Mouse (Mus musculus) lung, embryonic 14.5 days (tissue): ENCODE data around the gene Acot7. TPM values are rescaled to one million over a fixed set of nuclear protein-coding genes. Genes with fewer than 3 reads are reported as not detected.

Experiments used
- ATAC-seq: fragments of 200-750 bp; cut with Nextera tagmentation; 2 replicates; pipeline ENCODE4 v1.8.0; 2017; ENCODE audit warnings: mild to moderate bottlenecking, moderate TSS enrichment, moderate library complexity; ENCODE audit not compliant: insufficient read depth
- DNase-seq: peaks from one replicate; pipeline ENCODE4 v3.0.0-alpha.2; 2015
- H3K27ac ChIP-seq: fragments of 300-500 bp; sonication (generic); 2 replicates; pipeline ENCODE4 v1.5.1; 2014; ENCODE audit warnings: low read depth, mild to moderate bottlenecking, moderate library complexity
- H3K27me3 ChIP-seq: fragments of 300-500 bp; sonication (generic); 2 replicates; pipeline ENCODE4 v1.6.1; 2014; ENCODE audit warnings: low read length, control low read depth; ENCODE audit not compliant: insufficient read depth
- H3K36me3 ChIP-seq: fragments of 300-500 bp; sonication (generic); 2 replicates; pipeline ENCODE4 v1.6.1; 2014; ENCODE audit warnings: control low read depth; ENCODE audit not compliant: insufficient read depth
- H3K4me1 ChIP-seq: fragments of 300-500 bp; sonication (generic); 2 replicates; pipeline ENCODE4 v1.6.1; 2014; ENCODE audit warnings: antibody characterized with exemption, control low read depth; ENCODE audit not compliant: insufficient read depth
- H3K4me2 ChIP-seq: fragments of 300-500 bp; sonication (generic); 2 replicates; pipeline ENCODE4 v1.6.1; 2014; ENCODE audit warnings: mild to moderate bottlenecking
- H3K4me3 ChIP-seq: fragments of 300-500 bp; sonication (generic); 2 replicates; pipeline ENCODE4 v1.5.1; 2014; ENCODE audit warnings: low read depth, low read length
- H3K9ac ChIP-seq: fragments of 300-500 bp; sonication (generic); 2 replicates; pipeline ENCODE4 v1.6.1; 2014
- H3K9me3 ChIP-seq: fragments of 300-500 bp; sonication (generic); 2 replicates; pipeline ENCODE4 v1.6.1; 2016; ENCODE audit warnings: low read depth, low read length, control low read depth
- CTCF ChIP-seq: IDR thresholded peaks from 2 replicates; pipeline ENCODE4 v1.5.1; 2016; ENCODE audit warnings: antibody characterized with exemption, low read depth
- WGBS: fragments of 180-500 bp; shearing (Covaris S2); extraction: QIAGEN DNeasy Blood & Tissue Kit; methylation state at CpG from one replicate; pipeline ENCODE4 v1.1.7; 2014; 5-methylcytosine and 5-hydroxymethylcytosine counted together
- polyA plus RNA-seq: library from polyadenylated mRNA; unstranded; fragments of >200 nt; fragmentation: Nextera tagmentation; extraction: Ambion mirVana; gene quantifications from 2 replicates; pipeline ENCODE4 v1.2.1, GENCODE M21; 2014

Acot7 gene
- polyA plus RNA-seq, 1 experiment from 2014 or later, result 55.8 TPM

GRCm38 (mm10) chr4:152260451-152260850 is 82.5 kb downstream of the Acot7 start:
- ATAC-seq (no peak), DNase-seq (no peak)
- Histone ChIP-seq H3K27me3 (no peaks in the 10 kb centered on the region), H3K4me2 (no peak overlapping the region), H3K27ac (no peak overlapping the region), H3K9me3 (no peaks in the 10 kb centered on the region), H3K9ac (no peak overlapping the region), H3K36me3 (0 out of 2 replicates have a peak, but pooled peaks cover 5% of the 10 kb centered on the region), H3K4me1 (peaks cover 5% of the 10 kb centered on the region; the same call in 1 of the 2 replicates), H3K4me3 (no peak overlapping the region)
- 92% methylated on average over 8 of the region's 8 CpGs for WGBS
- TF ChIP-seq CTCF, result no peak

GRCm38 (mm10) chr4:152262187-152262586 is 84.3 kb downstream of the Acot7 start:
- no peak for TF ChIP-seq CTCF
- ATAC-seq, result no peak

GRCm38 (mm10) chr4:152263089-152263488 is 85.2 kb downstream of the Acot7 start:
- Histone ChIP-seq H3K4me1 (peaks cover 8% of the 10 kb centered on the region; the same call in 1 of the 2 replicates), H3K4me3 (no peak overlapping the region), H3K27ac (peak overlapping the region; percentile 37), H3K36me3 (0 out of 2 replicates have a peak, but pooled peaks cover 5% of the 10 kb centered on the region), H3K9ac (no peak overlapping the region), H3K9me3 (no peaks in the 10 kb centered on the region), H3K4me2 (no peak overlapping the region), H3K27me3 (no peaks in the 10 kb centered on the region)
- TF ChIP-seq CTCF, result no peak
- 57% methylated on average over 9 of the region's 9 CpGs for WGBS
- ATAC-seq (no peak), DNase-seq (no peak)

More at GRCm38 (mm10) chr4:152262187-152262586, 84.3 kb downstream of the Acot7 start:
- Histone ChIP-seq H3K9me3 (no peaks in the 10 kb centered on the region), H3K27ac (peak overlapping the region; percentile 37; the same call in 1 of the 2 replicates), H3K4me1 (no peaks in the 10 kb centered on the region; the same call in 1 of the 2 replicates), H3K4me3 (no peak overlapping the region), H3K9ac (no peak overlapping the region), H3K4me2 (no peak overlapping the region), H3K27me3 (no peaks in the 10 kb centered on the region), H3K36me3 (0 out of 2 replicates have a peak, but pooled peaks cover 5% of the 10 kb centered on the region)
- no peak for DNase-seq
- 45% methylated on average over 9 of the region's 9 CpGs for WGBS

- ATAC-seq, result peak; percentile 73
- Histone ChIP-seq H3K9ac (no peak overlapping the region), H3K4me3 (no peak overlapping the region), H3K27ac (no peak overlapping the region), H3K36me3 (0 out of 2 replicates have a peak, but pooled peaks cover 5% of the 10 kb centered on the region), H3K4me1 (peaks cover 9% of the 10 kb centered on the region; the same call in 1 of the 2 replicates), H3K27me3 (no peaks in the 10 kb centered on the region), H3K9me3 (no peaks in the 10 kb centered on the region), H3K4me2 (0 out of 2 replicates have a peak overlapping the region, but pooled peaks have one; percentile 20)
- DNase-seq, result peak; percentile 71
- 31% methylated on average over 10 of the region's 10 CpGs for WGBS
- no peak for TF ChIP-seq CTCF
These were observed 85.7 kb downstream of the Acot7 start for GRCm38 (mm10) chr4:152263512-152264176.

- ATAC-seq (no peak; the same call in 1 of the 2 replicates), DNase-seq (no peak)
- no peak overlapping the region for H3K27ac ChIP-seq
- H3K9ac ChIP-seq, result no peak overlapping the region
- 0 out of 2 replicates have a peak overlapping the region, but pooled peaks have one; percentile 20 for H3K4me2 ChIP-seq
- WGBS, result 42% methylated on average over 4 of the region's 4 CpGs
- no peaks in the 10 kb centered on the region for H3K9me3 ChIP-seq
- H3K36me3 ChIP-seq, result 0 out of 2 replicates have a peak, but pooled peaks cover 5% of the 10 kb centered on the region
- no peak for TF ChIP-seq CTCF
- H3K27me3 ChIP-seq, result no peaks in the 10 kb centered on the region
- H3K4me1 ChIP-seq, result peaks cover 9% of the 10 kb centered on the region; the same call in 1 of the 2 replicates
- no peak overlapping the region for H3K4me3 ChIP-seq
These were observed 86.2 kb downstream of the Acot7 start for GRCm38 (mm10) chr4:152264177-152264530.

- no peak overlapping the region for H3K27ac ChIP-seq
- H3K4me1 ChIP-seq, result peaks cover 9% of the 10 kb centered on the region; the same call in 1 of the 2 replicates
- 85% methylated on average over 9 of the region's 9 CpGs for WGBS
- H3K27me3 ChIP-seq, result no peaks in the 10 kb centered on the region
- ATAC-seq (no peak), DNase-seq (no peak)
- H3K9me3 ChIP-seq, result no peaks in the 10 kb centered on the region
- H3K4me2 ChIP-seq, result no peak overlapping the region
- H3K36me3 ChIP-seq, result 0 out of 2 replicates have a peak, but pooled peaks cover 5% of the 10 kb centered on the region
- H3K4me3 ChIP-seq, result no peak overlapping the region
- H3K9ac ChIP-seq, result no peak overlapping the region
- peak; percentile 42 for TF ChIP-seq CTCF
These were observed 87.1 kb downstream of the Acot7 start for GRCm38 (mm10) chr4:152264867-152265568.

- no peak for ATAC-seq
- no peak for TF ChIP-seq CTCF
- no peaks in the 10 kb centered on the region for H3K27me3 ChIP-seq
- no peak overlapping the region for H3K9ac ChIP-seq
- no peaks in the 10 kb centered on the region for H3K36me3 ChIP-seq
- no peak overlapping the region for H3K4me3 ChIP-seq
- 45% methylated on average over 5 of the region's 5 CpGs for WGBS
- no peak overlapping the region for H3K27ac ChIP-seq
- no peaks in the 10 kb centered on the region for H3K9me3 ChIP-seq
- H3K4me2 ChIP-seq, result no peak overlapping the region
- peaks cover 9% of the 10 kb centered on the region; the same call in 1 of the 2 replicates for H3K4me1 ChIP-seq
- DNase-seq, result no peak
These were observed 87.9 kb downstream of the Acot7 start for GRCm38 (mm10) chr4:152265791-152266190.
